Mouse (Mus musculus): ENCODE measurements at regions not wholly inside any gene's neighbourhood (a gene's known extent, or its start where the extent isn't known, plus 50 kb on each side); places are given as distances from the start of the nearest gene placed in this dataset.

DNA sequence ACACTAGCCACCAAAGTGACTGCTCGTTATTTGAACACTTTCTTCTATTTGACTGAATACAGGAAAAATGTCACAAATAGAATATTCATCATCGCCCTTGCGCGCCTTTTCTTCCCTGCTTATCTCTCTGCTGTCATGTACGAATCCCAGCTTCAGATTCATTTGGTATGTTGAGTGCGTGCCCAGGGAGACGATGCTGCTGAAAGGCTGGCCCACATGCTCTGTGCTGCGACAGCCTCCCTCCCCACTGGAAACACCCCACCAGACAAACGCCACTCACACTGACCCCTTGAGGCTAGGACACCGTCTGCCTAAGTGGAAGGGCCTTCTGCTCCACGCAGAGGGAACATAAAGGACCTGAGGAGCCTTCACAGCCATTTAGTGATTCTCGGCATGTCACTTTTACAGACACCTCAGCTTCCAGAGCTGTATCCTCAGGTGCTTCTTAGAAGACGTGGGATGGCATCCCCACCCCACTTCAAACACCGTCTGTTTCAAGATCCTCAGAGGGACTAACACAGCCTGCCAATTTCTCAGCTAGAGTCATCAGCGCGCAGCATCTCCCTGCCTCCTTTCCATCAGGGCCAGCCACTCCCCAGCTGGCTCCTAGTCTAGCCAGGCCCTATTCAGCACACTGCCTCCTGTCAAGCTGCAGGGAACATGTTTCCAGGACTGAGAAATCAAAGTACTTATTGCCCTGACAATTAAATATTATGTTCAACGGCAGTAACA is 396.6 kb downstream of the Bcor start:
- no peak for DNase-seq (ENCODE audit: low spot score in 2 of 2)

- DNase-seq (ENCODE audit: low spot score in 2 of 2): no peak
Measured at GRCm38 (mm10) chrX:11776236-11776899, 383.8 kb downstream of the Bcor start.

DNA sequence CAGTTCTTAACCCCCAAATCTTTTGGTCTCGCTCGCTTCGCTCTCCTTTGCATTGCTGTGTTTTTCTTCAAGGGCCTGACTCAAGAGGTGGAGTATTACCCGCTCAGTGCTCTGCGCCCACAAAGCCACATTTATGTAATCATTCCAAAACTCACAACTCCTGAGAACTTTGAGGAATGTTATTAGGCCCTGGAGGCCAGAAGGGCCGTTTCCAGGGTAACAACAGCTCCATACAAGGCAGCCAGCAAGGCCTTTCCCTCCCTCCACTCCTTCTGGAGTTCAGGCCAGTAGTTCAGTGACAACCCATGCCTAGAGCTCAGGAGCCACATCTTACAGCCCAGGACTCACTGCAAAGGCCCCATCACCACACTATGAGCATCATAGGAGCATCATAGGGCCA is 365.1 kb downstream of the Bcor start:
- DNase-seq (ENCODE audit: low spot score in 2 of 2): no peak

DNA sequence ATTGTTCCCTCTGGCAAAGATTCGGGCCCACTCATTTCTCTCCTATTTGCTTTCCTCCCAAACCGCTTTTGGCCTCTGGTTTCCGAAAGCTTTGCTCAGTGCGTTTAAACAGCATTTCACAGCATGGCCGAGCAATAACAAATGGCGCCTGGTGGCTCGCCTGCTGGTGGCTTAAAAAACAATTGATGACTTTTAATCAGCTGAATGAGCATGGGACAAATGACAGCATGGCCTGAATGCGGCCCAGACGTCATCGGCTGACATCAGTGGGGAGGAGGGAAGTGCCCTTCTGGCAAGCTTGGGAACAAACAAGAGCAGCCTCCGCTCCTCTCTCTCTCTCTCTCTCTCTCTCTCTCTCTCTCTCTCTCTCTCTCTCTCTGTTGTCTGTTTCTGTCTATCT is 362.3 kb downstream of the Bcor start:
- DNase-seq (ENCODE audit: low spot score in 2 of 2): no peak

DNA sequence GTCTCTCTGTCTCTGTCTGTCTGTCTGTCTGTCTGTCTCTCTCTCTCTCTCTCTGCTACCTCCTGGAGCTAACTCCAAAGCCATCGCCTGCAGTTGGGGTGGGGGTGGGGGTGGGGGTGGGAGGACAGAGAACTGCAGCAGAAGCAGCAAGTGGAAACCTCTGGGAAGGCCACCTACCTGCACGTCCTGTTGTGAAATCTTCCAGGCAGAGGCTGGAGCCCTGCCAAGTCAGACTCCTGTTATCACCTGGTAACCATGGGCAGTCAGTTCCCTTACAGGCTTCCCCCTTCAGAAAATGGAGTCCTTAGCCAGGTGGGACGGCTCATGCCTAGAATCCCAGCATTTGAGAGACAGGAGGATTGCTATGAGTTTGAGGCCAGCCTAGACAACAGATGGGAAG is 361.8 kb downstream of the Bcor start:
- DNase-seq (ENCODE audit: low spot score in 2 of 2): no peak

DNA sequence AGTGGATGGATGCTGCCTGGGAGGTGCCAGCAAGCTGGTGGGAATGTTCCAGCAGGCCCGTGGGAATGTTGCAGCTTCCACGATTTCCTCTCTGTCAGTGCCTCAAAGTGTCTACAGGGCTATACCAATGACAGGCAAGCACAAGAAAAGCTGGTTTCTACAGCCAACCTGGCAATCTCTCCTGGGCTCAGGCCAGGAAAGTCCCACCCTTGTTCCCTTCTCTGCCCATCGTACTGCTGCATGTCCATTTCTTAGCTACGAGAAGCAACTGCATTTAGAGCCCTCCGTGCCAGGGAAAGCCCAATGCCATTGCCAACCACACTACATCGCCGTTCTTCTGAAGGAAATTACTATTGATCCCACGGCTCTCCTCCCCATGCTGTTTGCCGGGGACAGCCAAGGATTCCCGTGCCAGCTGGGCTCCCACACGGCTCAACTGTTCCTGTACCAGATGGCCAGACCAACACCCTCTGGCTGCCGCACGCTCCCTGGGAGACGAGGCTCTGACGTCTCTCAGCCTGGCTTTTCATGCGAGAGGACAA is 359.7 kb downstream of the Bcor start:
- peak in 1 of 2 experiments; percentile 15 for DNase-seq (ENCODE audit: low spot score in 2 of 2)

DNA sequence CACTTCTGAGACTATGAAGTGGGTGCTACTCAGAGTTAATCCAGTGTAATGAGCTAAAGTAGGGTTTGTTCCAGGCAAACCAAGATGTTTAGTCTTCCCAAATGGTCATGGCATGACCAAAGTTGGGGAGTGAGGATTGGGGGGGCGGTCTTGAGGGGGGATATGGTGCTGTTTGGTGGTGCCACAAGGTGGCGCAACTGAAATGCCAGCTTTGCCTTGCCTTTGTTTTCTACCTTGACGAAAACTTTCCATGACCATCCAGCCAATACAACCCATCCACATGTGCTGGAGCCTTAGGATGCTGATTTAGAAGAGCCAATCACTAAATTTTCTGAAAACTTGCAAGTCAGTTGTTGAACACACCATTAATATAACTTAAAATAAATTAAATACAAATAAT is 358.9 kb downstream of the Bcor start:
- no peak for DNase-seq (ENCODE audit: low spot score in 2 of 2)

DNA sequence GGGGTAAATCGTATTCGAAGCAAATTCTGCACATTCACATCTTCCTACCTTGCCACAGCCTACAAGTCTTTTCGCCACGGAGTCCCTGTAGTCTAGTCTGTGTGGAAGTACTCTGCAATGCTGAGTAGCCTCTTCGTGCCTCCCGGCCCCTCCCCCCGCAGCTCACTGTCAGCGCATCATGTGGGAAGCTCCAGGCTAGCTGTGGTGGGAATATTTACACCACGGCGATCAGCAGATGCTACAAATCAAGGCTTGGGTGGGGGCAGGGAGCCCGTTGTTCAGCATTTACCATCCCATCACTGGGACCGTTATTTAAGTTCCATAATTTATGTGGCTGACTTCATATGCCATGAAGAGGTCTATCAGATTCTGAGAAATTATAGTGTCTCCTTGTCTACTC is 358.5 kb downstream of the Bcor start:
- DNase-seq (ENCODE audit: low spot score in 2 of 2): no peak

GRCm38 (mm10) chrX:11802074-11802899 is 357.9 kb downstream of the Bcor start:
- DNase-seq (ENCODE audit: low spot score in 2 of 2): peak in 1 of 2 experiments; percentile 21

- DNase-seq (ENCODE audit: low spot score in 2 of 2): no peak
Measured at GRCm38 (mm10) chrX:11803239-11803638, 356.9 kb downstream of the Bcor start.

DNA sequence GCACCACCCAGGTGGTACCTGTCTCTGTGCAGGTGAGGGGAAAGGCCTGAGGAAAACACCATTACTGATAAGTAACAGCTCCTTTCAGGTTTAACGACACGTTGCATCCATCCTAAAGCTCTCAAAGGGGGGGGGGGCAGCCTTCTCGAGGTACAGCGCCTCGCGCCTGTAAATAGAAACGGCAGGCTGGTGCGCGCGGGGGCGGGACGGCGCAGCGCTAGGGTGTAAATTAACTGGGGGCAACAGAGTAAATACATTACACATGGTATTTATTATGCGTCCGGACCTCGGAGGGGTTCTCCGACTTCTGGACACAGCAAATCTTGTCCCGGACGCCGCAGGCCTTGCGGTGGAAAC is 353.3 kb downstream of the Bcor start:
- DNase-seq (ENCODE audit: low spot score in 2 of 2): no peak

DNA sequence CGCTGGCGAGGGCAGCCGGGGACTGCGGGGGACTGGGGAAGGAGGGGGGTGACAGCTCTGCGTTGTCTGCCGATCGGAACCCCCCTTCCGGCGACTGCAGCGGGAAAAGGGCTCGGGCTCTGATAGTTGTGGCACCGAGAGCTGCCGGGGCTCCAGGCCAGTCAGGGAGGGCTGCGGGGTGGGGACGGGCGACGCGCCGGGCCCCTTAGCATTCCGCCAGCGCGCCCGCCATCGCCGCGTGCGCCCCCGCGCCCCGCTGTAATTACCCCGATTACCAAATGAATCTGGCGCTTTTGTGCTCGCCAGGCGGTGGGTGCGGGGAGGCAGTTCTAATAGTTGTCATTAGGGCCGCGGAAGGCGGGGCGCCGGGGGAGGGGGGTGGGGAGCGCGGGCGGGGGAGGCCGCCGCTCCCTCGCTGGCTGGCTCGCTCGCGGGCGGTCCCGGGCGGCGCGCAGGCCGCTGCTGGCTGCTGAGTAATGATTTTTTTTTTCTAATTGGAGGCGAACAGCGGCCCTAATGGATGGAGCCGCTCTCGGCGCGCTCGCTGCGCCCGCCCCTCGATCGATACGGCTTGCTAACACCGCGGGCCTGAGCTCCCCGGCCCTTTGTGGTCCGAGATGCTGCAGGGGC is 352.8 kb downstream of the Bcor start:
- peak in 1 of 2 experiments; percentile 38 for DNase-seq (ENCODE audit: low spot score in 2 of 2)

DNA sequence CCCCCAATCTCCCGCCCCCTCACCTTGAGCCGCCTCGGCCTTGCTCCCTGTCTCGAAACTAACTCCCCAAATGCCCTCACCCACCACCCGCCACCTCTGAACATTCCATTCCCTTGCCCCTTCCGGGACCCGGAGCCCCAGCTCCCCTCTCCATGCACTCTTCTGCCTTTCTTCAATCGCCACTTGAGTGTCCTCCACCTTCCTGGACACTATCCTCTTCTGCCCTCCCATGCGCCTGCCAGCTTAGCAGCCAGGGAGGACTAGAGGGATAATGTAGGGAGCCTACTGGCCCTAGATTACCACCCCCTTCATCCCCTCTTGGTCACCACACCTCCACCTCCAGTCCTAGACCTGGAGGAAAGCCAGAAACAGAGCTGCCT is 352.3 kb downstream of the Bcor start:
- no peak for DNase-seq (ENCODE audit: low spot score in 2 of 2)

- peak in 1 of 2 experiments; percentile 22 for DNase-seq (ENCODE audit: low spot score in 2 of 2)
Measured at GRCm38 (mm10) chrX:11808911-11809310, 351.2 kb downstream of the Bcor start.

DNA sequence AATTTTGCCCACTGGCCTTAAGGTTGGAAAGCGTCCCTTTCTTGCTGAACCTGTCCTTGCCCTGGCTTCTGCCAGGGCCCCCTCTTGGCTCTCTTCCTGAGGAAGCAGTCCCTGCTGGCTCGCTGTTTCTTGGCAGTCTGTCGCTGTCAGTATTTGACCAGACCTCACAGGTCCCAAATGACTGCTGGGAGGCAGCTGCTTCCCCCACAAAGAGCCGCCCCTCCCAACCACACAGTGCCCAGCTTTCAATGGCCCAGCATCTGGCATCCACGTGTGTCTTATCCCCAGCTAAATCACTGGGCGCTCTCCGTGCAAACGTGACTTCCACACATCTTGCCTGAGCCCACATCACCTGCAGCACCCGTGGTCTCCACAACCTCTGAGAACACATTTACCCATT is 345.3 kb downstream of the Bcor start:
- no peak for DNase-seq (ENCODE audit: low spot score in 2 of 2)

DNA sequence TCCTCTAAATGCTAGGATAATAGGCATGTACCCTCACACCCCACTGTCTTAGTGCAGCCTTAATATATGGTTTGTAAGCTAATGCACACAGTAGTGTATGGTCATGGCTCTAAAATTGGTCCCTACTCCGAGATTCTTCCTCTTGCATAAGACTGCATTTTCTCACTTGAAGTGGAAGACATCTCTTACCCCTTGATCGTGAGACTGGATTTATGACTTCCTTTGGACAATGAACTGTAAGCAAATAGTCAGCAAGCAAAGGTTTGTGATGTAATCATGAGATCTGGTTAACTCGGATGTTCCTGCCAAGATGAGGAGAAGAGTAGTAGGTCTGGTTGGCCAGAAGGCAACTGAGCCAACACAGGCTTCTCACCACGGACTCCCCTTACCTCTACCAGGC is 344.3 kb downstream of the Bcor start:
- DNase-seq (ENCODE audit: low spot score in 2 of 2): no peak

- no peak for DNase-seq (ENCODE audit: low spot score in 2 of 2)
Measured at GRCm38 (mm10) chrX:11818634-11819033, 341.5 kb downstream of the Bcor start.

DNA sequence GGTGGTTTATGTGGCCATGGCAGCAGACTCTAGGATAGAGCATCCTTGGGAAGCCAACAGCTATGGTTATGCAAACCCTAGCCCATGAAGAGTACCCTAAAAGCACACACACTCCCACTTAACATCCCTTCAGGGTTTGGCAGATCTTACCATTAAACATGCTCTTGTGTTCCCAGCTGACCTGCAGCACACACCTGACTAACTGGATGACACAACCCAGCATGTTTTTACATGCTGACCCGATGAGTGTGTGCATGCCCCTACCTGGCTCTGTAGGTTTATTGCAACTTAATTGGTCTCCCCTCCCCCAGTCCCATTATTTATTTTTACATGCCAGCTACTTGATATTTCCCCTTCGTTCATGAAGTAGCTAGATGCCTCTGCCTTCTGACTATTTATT is 339.0 kb downstream of the Bcor start:
- no peak for DNase-seq (ENCODE audit: low spot score in 2 of 2)

- DNase-seq (ENCODE audit: low spot score in 2 of 2): no peak
Measured at GRCm38 (mm10) chrX:11821880-11822768, 338.0 kb downstream of the Bcor start.

GRCm38 (mm10) chrX:11825948-11826347 is 334.2 kb downstream of the Bcor start:
- DNase-seq (ENCODE audit: low spot score in 2 of 2): no peak
